Mouse (Mus musculus) right cerebral cortex, postnatal 25 days (tissue): ENCODE results near the gene Kank1.
A peak's percentile ranks its signal among the peaks of the same experiment; 100 is the strongest.

Experiments
- DNase-seq: peaks from one replicate; pipeline ENCODE4 v3.0.0; 2022

Kank1 gene

GRCm38 (mm10) chr19:25372794-25373193, 136.0 kb downstream of the Kank1 start:
- DNase-seq = no peak

DNA sequence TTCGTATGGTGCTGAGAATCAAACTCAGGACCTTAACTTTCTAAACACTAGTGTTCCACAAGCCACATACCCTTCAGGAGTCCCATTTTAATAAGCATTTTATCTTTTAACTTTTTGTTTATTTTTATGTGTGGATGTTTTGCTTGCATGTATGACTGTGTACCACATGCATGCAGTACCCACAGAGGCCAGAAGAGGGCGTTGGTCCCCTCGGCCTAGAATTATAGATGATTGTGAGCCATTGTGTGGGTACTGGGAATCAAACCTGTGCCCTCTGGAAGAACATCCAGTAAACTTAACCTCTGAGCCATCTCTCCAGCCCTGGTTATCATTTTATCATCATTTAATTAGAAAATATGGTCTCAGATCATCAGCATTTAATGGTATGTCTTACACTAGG, 136.8 kb downstream of the Kank1 start:
- DNase-seq = no peak

DNA sequence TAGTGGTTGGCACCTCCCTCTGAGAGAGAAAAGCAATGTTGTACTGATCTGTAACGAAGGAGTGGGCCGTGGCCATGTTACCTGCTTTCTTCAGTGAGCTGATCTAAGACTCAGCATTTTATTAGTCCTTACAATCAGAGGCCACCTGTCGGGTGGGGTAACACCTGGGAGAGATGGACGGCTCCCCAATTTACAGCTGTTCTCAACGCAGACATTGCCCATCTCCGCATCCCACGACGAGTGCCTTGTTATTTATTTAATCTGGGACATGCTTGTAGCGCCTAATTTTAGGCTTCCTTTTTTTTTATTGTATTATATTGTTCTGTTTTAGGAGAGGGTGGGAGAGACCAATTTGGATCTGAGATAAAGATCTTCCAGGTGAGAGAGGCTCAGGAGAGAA, 137.4 kb downstream of the Kank1 start:
- no peak for DNase-seq

GRCm38 (mm10) chr19:25374926-25375325, 138.2 kb downstream of the Kank1 start:
- no peak for DNase-seq

GRCm38 (mm10) chr19:25376871-25377270, 140.1 kb downstream of the Kank1 start:
- no peak for DNase-seq

DNA sequence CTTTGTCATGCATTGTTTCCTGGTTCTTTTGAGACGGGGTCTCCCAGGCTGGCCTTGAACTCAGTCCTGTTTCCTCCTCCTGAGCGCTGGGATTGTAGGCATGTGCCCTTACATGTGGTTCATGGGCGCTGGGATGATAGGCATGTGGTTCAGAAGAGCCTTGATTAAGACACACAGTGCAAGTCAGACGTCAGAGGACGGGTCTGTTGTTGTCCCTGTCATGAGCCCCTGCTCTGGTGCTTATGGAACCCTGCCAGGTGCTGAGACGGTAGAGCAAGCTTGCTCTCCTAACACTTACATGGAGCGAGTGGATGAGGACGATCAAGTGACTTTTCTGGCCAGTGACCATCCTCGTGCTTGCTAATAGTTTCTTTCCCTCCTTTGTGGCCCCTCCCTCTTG, 143.9 kb downstream of the Kank1 start:
- DNase-seq = no peak

DNA sequence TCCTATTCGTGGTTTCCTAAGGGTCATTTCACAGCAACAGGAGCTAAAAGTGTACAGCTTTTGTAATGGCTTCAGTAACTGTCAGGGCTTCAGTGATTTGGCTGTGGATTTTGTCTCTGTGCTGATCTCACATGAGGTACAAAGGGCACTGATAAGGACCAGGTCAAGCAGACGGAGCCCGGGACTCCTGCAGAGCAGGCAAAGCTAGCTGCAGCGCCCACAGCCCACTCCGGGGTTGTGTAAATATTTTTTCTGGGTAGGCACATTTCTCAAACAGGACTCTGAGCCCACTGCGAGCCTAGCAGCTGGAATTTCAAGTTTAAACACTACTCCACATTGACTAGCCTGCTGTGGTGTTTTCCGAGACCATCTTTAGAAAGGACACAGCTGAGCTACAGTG, 145.2 kb downstream of the Kank1 start:
- no peak for DNase-seq

GRCm38 (mm10) chr19:25382494-25382893, 145.7 kb downstream of the Kank1 start:
- no peak for DNase-seq

DNA sequence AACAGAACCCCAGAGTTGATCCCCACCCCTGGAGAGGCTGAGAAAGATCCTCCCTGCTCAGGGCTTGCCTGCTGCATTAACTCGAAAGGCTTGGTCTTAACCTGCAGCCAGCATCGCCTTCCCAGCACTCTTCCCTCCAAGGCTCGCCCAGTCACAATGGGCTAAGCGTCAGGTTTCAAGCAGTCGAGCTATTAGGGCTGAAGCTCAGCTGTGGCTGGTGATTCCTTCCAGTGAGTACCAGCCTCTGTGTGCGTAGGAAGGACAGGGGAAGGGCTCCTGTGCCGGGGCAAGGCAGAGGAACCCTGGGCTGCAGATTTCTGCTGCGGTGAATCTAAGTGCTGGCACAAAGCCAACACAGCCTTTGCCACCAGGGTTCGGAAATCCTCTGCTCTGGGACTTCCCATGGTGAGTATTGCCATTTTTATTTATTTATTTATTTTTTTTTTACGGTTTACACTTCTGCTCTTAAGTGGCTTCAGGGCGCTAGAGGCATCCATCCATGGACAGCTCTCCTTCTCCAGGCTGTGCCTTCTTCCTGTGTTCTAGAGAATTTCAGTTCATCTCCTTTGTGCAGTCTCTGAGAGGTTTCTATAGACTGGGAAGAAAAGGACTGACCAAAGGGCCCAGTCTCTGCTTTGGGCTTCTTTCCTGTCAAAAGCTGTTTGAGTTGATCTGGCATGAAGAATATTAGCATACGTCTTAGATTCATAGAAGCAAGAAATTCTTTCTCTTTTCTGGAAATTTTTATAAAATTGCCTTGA, 146.8 kb downstream of the Kank1 start:
- DNase-seq = no peak

GRCm38 (mm10) chr19:25385981-25386380, 149.2 kb downstream of the Kank1 start:
- DNase-seq = no peak

GRCm38 (mm10) chr19:25386679-25387470, 150.1 kb downstream of the Kank1 start:
- DNase-seq = no peak

GRCm38 (mm10) chr19:25387902-25388301, 151.1 kb downstream of the Kank1 start:
- DNase-seq = no peak

DNA sequence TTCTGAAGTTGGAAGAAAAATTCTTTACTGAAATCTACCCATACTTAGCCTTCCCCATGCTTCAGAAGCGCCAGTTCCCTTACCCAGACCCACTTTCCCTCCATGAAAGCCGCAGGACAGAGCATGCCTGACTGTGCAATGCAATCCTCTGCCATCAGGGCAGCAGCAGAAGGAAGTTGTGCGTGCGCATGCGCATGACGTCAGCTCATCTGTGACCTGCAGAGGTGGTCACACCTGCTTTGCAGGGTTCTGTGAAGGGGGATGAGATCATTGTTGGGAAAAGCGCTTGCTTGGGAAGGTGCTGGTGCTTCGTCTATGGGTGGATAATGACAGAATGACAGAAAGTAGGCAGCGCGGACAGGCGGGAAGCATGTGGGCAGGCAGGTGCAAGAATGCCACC, 155.4 kb downstream of the Kank1 start:
- DNase-seq = no peak

- DNase-seq = no peak
Measured at GRCm38 (mm10) chr19:25395035-25395434, 158.3 kb downstream of the Kank1 start.

DNA sequence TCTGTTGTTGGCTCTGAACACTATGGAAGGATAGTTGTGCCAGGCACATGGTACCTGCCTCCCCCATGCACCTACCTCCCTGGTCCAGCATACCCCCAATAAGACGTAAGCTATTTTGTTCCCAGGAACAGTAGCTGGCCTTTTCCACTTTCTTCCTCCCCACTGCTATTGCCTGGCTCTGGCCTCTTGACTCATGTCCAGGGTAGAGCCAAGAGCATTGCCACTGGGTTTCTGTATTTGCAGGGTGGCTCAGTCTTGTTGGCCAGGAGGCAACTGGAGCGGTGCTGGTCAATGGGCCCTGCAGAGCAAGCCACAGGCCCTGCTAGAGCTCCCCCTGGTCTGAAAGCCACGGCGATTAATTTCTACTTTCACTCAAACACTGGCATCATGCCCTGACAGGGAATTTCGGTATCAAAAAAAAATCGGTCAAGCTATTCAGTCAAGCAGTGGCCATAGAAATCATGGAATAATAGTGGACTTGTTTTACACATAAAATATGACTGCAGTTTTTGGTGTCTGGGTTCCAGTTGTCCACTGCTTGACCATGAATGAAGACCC, 160.0 kb downstream of the Kank1 start:
- DNase-seq = no peak

- DNase-seq = no peak
Measured at GRCm38 (mm10) chr19:25399511-25400211, 162.9 kb downstream of the Kank1 start.

DNA sequence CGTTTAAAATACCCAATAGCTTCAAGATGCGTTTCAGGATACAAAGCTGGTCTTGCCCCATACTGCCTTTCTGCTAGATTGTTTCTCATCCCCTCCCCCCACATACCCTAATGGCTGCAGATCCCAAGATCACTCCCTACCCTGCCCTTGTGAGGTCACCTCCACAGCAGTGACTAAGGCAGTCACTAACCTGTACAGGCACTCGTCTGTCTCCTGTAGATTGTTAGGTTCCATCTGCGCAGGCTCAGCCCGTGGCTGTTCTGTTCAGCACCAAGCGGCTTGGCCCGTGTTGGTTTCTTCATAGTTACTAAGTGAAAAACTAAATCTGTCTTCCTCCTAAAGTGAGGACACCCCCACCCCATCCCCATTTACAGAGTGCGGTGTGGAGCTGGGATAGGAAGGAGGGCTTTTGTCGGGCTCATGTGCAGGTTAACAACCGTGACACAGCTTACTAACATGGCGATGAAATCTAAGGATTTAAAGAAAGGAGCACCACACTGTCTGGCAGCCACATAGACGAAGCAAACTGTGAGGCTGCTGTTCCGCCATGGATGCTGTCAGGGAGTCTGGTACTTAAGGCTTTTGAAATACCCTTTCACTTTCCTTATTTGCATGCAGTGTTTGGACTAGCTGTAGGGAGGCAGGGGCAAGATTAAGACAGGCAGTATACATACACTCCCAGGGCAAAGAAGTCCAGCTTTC, 163.6 kb downstream of the Kank1 start:
- DNase-seq = no peak

DNA sequence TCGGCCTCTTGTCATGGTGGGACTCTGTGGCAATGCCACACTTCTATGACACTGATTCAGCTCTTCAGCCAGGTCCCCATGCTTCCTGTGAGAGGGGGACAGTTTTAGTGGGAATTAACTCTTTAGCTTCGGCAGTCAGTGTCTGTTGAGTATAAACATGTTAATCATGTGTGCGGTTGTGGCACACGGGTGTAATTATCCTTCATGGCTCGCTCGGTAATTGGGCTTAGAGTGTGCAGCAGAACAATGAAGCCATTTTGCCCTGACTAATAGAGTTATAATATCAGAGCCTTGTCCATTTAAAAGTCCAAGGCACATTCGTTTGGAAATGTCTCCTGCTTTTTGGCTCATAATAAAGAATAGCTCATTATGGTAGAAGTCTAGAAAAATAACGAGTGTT, 164.7 kb downstream of the Kank1 start:
- no peak for DNase-seq

DNA sequence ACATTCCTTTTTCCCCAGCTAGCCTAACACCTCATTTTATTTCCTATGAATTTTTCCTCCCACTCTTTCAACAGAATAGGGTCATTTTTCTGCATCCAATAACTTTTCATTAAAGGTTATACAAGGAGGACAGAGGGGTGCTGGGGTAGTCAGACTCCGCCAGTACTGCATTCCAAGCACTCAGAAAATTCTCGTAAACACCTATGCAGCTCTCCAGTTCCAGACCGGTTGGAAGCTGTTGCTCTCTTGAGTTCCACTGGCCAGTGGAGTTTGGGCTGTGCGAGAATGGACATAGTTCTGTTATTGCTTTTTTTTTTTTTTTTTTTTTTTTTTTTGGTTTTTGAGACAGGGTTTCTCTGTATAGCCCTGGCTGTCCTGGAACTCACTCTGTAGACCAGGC, 167.4 kb downstream of the Kank1 start:
- no peak for DNase-seq

DNA sequence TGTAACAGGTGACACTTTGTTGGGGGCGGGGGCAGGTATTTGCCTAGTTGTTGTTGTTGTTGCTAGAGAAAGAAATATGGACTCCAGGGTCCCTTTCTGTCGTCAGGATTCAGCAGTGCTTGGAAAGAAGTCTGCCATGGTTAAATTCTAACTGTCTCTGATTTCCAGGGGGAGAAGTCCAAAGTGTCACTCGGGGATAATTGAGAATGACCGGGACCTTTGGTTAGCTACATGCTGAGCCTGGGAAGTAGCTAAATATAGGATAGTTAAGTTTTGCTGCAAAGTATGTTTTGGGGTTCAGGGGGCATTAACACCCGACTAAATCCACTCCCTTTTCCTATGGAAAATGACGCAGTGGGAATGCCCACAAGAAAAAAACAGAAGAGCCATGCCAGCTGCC, 169.2 kb downstream of the Kank1 start:
- no peak for DNase-seq

- peak; percentile 43 for DNase-seq
Measured at GRCm38 (mm10) chr19:25406481-25407184, 169.9 kb downstream of the Kank1 start.
